Mouse (Mus musculus) olfactory bulb, adult 2 months (tissue): Measurements from ENCODE around the gene Dgke. TPM values are rescaled to one million over a fixed set of nuclear protein-coding genes. Genes with fewer than 3 reads are reported as not detected.
"Not testable (repeated sequence)": the region's sequence is repeated elsewhere in the genome, so short reads cannot be mapped to it uniquely, and the experiment has no call there.

ENCODE experiments used
- H3K27ac ChIP-seq: fragments of 200-500 bp; 2 replicates; pipeline ENCODE4 v1.5.1; 2012; ENCODE audit warnings: low read depth, low read length; ENCODE audit not compliant: insufficient read depth
- H3K4me1 ChIP-seq: fragments of 200-500 bp; 2 replicates; pipeline ENCODE4 v1.6.1; 2012; ENCODE audit warnings: low read length; ENCODE audit not compliant: control insufficient read depth, insufficient read depth
- H3K4me3 ChIP-seq: fragments of 200-500 bp; 2 replicates; pipeline ENCODE4 v1.5.1; 2012; ENCODE audit warnings: mild to moderate bottlenecking, low read depth, low read length, moderate library complexity; ENCODE audit not compliant: insufficient read depth
- CTCF ChIP-seq: fragments of 200-500 bp; IDR thresholded peaks from 2 replicates; pipeline ENCODE4 v1.5.1; 2012; ENCODE audit warnings: low read depth, mild to moderate bottlenecking, low read length, moderate library complexity; ENCODE audit not compliant: insufficient read depth
- POLR2A ChIP-seq: fragments of 200-500 bp; IDR thresholded peaks from 2 replicates; pipeline ENCODE4 v1.6.1; 2012; ENCODE audit warnings: mild to moderate bottlenecking, low read depth, low read length, moderate library complexity; ENCODE audit not compliant: insufficient read depth
- WGBS: fragments of 180-500 bp; shearing (Covaris S2); methylation state at CpG from one replicate; pipeline ENCODE4 v1.1.7; 2018; 5-methylcytosine and 5-hydroxymethylcytosine counted together
- polyA plus RNA-seq: library from polyadenylated mRNA; stranded (reverse); fragments of >200 nt; gene quantifications from 2 replicates; pipeline ENCODE4 v1.2.4, GENCODE M21; 2012; ENCODE audit warnings: low replicate concordance; ENCODE audit not compliant: missing spikeins, insufficient read depth, insufficient read length

Dgke gene
- polyA plus RNA-seq, 1 experiment: 99.2 TPM

- WGBS: 91% methylated on average over 6 of the region's 6 CpGs
- Histone ChIP-seq H3K27ac (no peak overlapping the region), H3K4me3 (no peak overlapping the region), H3K4me1 (peaks cover 4% of the 10 kb centered on the region; the same call in 1 of the 2 replicates)
- TF ChIP-seq CTCF (no peak), POLR2A (no peak)
Observed at GRCm38 (mm10) chr11:89051767-89052166, 14.9 kb downstream of the Dgke start.

- H3K4me1 ChIP-seq: no peaks in the 10 kb centered on the region
- 66% methylated on average over 3 of the region's 3 CpGs for WGBS
- H3K27ac ChIP-seq: no peak overlapping the region
- no peak for TF ChIP-seq CTCF
- no peak for TF ChIP-seq POLR2A
- H3K4me3 ChIP-seq: no peak overlapping the region
Observed at GRCm38 (mm10) chr11:89046021-89046420, 20.6 kb downstream of the Dgke start.

- WGBS: over 99% methylated on average over 3 of the region's 3 CpGs
- not testable (repeated sequence) for H3K4me3 ChIP-seq, H3K27ac ChIP-seq, H3K4me1 ChIP-seq
Observed at GRCm38 (mm10) chr11:89045501-89045900, 21.1 kb downstream of the Dgke start.

DNA sequence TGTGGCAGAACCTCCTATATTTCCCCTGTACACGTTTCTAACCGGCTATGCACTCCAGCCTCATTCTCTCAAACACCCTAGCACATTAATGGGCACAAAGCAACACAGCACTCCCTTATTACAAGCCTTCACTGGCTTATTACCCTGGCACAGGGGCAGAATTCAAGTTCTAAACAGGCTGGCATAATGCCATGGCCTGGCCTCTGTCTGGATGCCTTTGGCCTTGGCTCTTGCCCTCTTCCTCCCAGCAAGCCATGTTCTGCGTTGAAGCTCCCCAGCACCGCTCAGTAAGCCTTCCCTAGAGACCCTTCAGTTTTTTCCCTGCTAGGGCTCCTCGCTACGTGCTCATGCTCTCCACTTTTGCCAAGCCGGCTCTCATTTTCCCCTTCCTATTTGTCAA, 23.6 kb downstream of the Dgke start:
- no peak for TF ChIP-seq POLR2A
- no peak for TF ChIP-seq CTCF
- Histone ChIP-seq H3K4me1 (no peaks in the 10 kb centered on the region), H3K4me3 (no peak overlapping the region), H3K27ac (no peak overlapping the region)
- 60% methylated on average over 7 of the region's 7 CpGs for WGBS

DNA sequence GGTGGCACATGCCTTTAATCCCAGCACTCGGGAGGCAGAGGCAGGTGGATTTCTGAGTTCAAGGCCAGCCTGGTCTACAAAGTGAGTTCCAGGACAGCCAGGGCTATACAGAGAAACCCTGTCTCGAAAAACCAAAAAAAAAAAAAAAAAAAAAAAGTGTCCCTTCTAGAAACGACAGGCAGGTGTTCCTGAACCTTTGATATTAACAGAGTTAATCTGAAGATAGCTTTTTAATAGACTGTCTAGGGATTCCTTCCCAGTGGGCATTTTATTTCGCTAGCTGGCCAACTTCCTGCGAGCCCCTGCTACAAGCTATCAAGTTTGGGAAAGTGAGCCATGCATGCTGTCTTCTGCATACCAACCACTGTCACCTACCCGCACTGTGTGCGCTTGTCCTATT, 25.6 kb downstream of the Dgke start:
- H3K4me1 ChIP-seq, H3K27ac ChIP-seq, H3K4me3 ChIP-seq: not testable (repeated sequence)
- WGBS: 85% methylated on average over 6 of the region's 7 CpGs

- 26% methylated on average over 3 of the region's 3 CpGs for WGBS
- Histone ChIP-seq H3K4me1 (no peaks in the 10 kb centered on the region), H3K27ac (no peak overlapping the region), H3K4me3 (no peak overlapping the region)
- TF ChIP-seq POLR2A (no peak), CTCF (peak; percentile 62)
Observed at GRCm38 (mm10) chr11:89039325-89039724, 27.3 kb downstream of the Dgke start.

DNA sequence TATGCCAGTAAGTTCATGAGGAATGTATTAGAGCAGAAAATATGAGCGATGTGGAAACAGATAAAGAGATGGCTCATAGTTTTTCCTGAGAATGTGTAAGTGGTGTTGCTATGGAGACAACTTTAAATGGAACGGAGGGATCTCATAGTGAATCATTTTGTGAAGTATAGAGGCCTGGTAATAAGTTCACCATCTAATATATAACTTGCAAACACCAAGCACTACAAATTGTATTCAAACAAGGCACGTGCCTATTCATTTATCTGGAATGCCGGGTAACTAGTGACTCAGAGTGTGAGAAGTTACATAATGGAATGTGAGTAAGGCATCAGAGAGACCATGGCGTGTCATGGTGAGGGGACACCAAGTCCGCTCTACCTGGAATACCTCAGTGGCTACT, 28.2 kb downstream of the Dgke start:
- WGBS: 53% methylated on average over 6 of the region's 6 CpGs
- no peak for TF ChIP-seq CTCF
- TF ChIP-seq POLR2A: no peak
- H3K4me1 ChIP-seq: no peaks in the 10 kb centered on the region

DNA sequence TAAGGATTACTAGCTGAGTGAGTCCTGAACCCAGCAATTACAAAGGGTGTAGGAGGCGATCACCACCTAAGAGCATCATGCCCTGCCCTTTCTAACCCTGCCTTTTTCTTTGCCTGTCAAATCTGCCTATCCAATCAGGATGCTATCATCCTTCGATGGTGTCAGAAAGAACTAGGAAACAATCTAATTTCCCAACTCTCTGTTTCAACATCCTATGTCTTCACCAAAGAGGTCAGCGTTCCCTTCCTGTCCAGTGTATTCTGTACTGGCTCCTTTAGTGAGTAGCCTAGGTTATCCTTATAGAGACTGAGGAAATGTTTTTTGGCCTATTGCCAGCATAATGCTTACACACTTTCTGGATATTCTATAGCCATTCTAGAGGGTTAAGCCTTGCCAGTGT, 31.1 kb downstream of the Dgke start:
- Histone ChIP-seq H3K4me1 (no peaks in the 10 kb centered on the region), H3K27ac (no peak overlapping the region), H3K4me3 (no peak overlapping the region)
- TF ChIP-seq CTCF (no peak), POLR2A (no peak)
- WGBS: 80% methylated on average over 3 of the region's 3 CpGs

More for the DNA sequence above, 28.2 kb downstream of the Dgke start:
- no peak overlapping the region for H3K27ac ChIP-seq
- H3K4me3 ChIP-seq: no peak overlapping the region

DNA sequence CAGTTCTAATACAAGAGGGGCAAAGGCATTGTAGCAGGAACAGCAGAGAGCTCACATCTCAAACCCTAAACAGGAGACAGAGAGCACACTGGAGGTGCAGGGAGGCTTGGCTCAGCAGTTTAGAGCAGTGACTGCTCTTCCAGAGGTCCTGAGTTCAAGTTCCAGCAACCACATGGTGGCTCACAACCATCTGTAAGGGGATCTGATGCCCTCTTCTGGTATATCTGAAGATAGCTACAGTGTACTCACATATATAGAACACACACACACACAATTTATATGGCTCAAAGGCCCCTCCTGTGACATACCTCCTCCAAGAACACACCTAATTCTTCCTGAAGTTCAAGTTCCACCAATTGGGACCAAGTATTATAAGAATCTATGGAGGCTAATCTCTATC, 32.1 kb downstream of the Dgke start:
- TF ChIP-seq CTCF (no peak), POLR2A (no peak)
- H3K4me3 ChIP-seq: no peak overlapping the region
- H3K27ac ChIP-seq: no peak overlapping the region
- H3K4me1 ChIP-seq: no peaks in the 10 kb centered on the region

DNA sequence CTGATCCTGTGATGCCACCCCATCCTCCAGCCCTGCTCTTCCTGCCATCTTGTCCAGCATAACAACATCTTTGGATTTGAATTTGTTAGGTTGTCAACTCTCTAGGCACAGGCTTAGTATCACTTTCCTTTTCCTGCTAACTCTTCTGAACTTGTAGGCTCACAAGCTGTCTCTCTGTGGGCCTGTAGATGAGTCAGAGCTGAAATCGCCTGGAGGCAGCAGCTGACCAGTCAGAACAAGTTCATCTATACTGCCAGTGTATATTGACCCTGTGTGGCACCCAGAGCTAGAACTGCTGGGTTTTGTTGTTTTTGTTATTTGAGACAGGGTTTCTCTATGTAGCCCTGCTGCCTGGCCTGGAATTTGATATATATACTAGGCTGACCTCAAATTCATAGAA, 35.5 kb downstream of the Dgke start:
- TF ChIP-seq POLR2A: no peak
- no peak for TF ChIP-seq CTCF
- 71% methylated on average over 1 of the region's 1 CpGs for WGBS
- H3K4me3 ChIP-seq: no peak overlapping the region
- no peaks in the 10 kb centered on the region for H3K4me1 ChIP-seq
- H3K27ac ChIP-seq: no peak overlapping the region
